Mouse (Mus musculus): ENCODE data around the gene Map3k14.

DNA sequence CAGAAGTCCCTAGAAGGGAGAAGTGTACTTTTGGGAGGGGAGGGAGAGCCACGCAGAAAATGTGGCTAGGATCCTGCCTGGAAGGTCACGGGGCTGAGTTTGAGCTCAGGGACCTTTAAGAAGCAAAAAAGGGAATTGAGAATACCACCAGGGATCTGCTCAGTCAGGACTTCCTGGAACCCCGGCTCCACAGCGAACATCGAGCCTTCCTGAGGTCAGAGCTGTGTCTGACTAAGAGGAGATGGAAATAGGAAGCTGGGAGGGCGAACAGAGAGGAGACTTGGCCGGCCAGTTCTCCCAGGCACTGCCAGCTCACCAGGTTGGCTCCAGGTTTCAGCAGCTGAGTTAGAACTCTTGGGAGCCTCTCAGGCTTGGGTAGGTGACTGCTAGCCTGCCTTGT is 14.5 kb upstream of the Map3k14 start:
- TF ChIP-seq CTCF (IDR thresholded peaks at IDR 0.05) (no peak), POLR2A (IDR thresholded peaks at IDR 0.05; ENCODE audit: insufficient read depth, low read depth, low read length) (no peak)
